Mouse (Mus musculus) forebrain, embryonic 12.5 days (tissue): ENCODE results near the gene Dlgap4. TPM values are rescaled to one million over a fixed set of nuclear protein-coding genes. Genes with fewer than 3 reads are reported as not detected.

ENCODE experiments used
- ATAC-seq: fragments of 200-750 bp; cut with Nextera tagmentation; 2 replicates; pipeline ENCODE4 v1.8.0; 2017; ENCODE audit warnings: moderate TSS enrichment; ENCODE audit not compliant: low FRiP score
- H3K27ac ChIP-seq: fragments of 300-500 bp; sonication (generic); 2 replicates; pipeline ENCODE4 v1.5.1; 2016; ENCODE audit warnings: mild to moderate bottlenecking
- H3K27me3 ChIP-seq: fragments of 300-500 bp; sonication (generic); 2 replicates; pipeline ENCODE4 v1.6.1; 2016; ENCODE audit warnings: mild to moderate bottlenecking
- H3K36me3 ChIP-seq: fragments of 300-500 bp; sonication (generic); replicated peaks from 2 replicates; pipeline ENCODE4 v1.6.1; 2016; ENCODE audit warnings: mild to moderate bottlenecking
- H3K4me1 ChIP-seq: fragments of 300-500 bp; sonication (generic); 2 replicates; pipeline ENCODE4 v1.6.1; 2016
- H3K4me2 ChIP-seq: fragments of 300-500 bp; sonication (generic); 2 replicates; pipeline ENCODE4 v1.6.1; 2016; ENCODE audit warnings: mild to moderate bottlenecking, moderate library complexity
- H3K4me3 ChIP-seq: fragments of 300-500 bp; sonication (generic); replicated peaks from 2 replicates; pipeline ENCODE4 v1.5.1; 2016; ENCODE audit warnings: mild to moderate bottlenecking
- H3K9ac ChIP-seq: fragments of 300-500 bp; sonication (generic); 2 replicates; pipeline ENCODE4 v1.6.1; 2016; ENCODE audit warnings: mild to moderate bottlenecking
- H3K9me3 ChIP-seq: fragments of 300-500 bp; sonication (generic); 2 replicates; pipeline ENCODE4 v1.6.1; 2016
- WGBS: fragments of 180-500 bp; shearing (Covaris S2); methylation state at CpG from one replicate; pipeline ENCODE4 v1.1.7; 2016; 5-methylcytosine and 5-hydroxymethylcytosine counted together
- polyA plus RNA-seq: library from polyadenylated mRNA; unstranded; fragments of >200 nt; fragmentation: Nextera tagmentation; extraction: Ambion mirVana; gene quantifications from 2 replicates; pipeline ENCODE4 v1.2.1, GENCODE M21; 2016

Dlgap4 gene
- polyA plus RNA-seq, 1 experiment from 2014 or later = 195 TPM

DNA sequence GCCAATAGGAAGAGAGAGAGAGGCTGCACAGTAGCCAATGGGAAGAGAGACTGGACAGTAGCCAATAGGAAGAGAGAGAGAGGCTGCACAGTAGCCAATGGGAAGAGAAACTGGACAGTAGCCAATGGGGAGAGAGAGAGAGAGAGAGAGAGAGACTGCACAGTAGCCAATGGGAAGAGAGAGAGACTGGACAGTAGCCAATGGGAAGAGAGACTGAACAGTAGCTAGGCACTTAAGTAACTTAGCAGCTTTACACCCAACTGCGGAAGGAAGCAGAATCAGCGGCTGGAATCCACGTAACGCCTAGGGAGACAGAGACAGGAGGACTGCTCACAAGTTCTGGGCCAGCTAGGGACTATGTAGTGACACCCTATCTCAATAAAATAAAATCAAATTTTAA, 191.1 kb downstream of the Dlgap4 start:
- no peaks in the 10 kb centered on the region for H3K4me1 ChIP-seq
- H3K4me3 ChIP-seq = no peak overlapping the region
- H3K36me3 ChIP-seq = no peaks in the 10 kb centered on the region
- H3K27ac ChIP-seq = no peak overlapping the region
- no peak for ATAC-seq
- H3K9me3 ChIP-seq = no peaks in the 10 kb centered on the region
- WGBS = 91% methylated on average over 4 of the region's 4 CpGs
- H3K27me3 ChIP-seq = no peaks in the 10 kb centered on the region
- no peak overlapping the region for H3K9ac ChIP-seq
- no peak overlapping the region for H3K4me2 ChIP-seq

DNA sequence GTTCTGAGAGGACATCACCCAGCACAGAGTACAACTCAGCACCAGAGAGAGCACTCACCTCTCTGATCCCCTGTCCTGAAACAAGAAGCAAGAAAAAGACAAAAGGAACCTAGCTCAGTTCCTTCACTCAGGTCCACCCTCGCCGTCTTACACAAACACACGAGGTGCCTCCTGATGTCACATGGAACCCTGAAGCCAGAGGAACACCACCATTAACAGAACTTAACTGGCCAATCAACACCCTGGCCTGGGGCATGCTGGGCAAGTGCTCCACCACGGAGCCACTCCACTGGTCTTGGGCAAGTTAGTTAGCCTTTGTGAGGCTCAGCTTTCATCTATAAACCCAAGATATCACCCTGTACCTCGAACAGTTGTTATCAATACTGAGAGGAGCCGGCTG, 193.4 kb downstream of the Dlgap4 start:
- no peaks in the 10 kb centered on the region for H3K36me3 ChIP-seq
- no peak overlapping the region for H3K4me2 ChIP-seq
- no peak overlapping the region for H3K9ac ChIP-seq
- H3K4me1 ChIP-seq = no peaks in the 10 kb centered on the region
- no peaks in the 10 kb centered on the region for H3K9me3 ChIP-seq
- ATAC-seq = no peak
- no peaks in the 10 kb centered on the region for H3K27me3 ChIP-seq
- no peak overlapping the region for H3K27ac ChIP-seq
- H3K4me3 ChIP-seq = no peak overlapping the region
- WGBS = 81% methylated on average over 6 of the region's 6 CpGs

DNA sequence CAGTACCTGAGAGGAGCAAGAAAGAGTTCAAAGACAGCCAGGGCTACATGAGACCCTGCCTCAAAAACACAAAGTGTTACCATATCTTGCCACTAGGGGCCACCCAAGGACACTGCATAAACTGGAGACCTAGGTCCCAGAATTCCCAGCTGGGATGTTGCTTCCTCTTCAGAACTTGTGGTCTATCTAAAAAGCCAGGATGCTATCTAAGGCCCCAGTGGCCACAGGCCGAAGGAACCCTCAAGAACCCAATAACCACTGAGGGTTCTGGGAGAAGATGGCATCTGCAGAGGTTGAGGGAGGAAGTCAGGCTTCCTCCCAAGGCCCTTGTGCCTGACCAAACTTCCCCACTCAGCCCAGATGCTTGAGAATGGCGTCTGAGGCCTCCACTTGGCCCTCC, 196.1 kb downstream of the Dlgap4 start:
- ATAC-seq = 0 out of 2 replicates have a peak, but pooled peaks have one; percentile 41
- Histone ChIP-seq H3K36me3 (no peaks in the 10 kb centered on the region), H3K9me3 (no peaks in the 10 kb centered on the region), H3K27ac (no peak overlapping the region), H3K4me3 (no peak overlapping the region), H3K4me2 (no peak overlapping the region), H3K27me3 (no peaks in the 10 kb centered on the region), H3K9ac (no peak overlapping the region), H3K4me1 (peaks cover 10% of the 10 kb centered on the region)
- 68% methylated on average over 2 of the region's 2 CpGs for WGBS

DNA sequence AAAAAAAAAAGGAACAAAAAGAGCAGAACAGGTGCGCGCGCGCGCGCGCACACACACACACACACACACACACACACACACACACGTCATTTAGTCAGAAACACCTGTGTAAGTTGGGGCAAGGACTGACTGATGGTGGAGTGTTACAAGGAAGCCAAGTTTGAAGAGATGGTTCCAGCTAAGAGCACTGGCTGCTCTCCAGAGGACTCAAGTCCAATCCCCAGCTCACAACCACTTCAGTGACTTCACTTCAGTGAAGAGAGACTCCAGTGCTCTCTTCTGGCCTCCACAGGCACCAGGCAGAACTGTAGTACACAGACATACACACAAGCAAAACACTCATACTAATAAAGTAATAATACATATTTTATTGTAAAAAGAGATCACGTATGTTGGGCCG, 197.2 kb downstream of the Dlgap4 start:
- Histone ChIP-seq H3K27me3 (no peaks in the 10 kb centered on the region), H3K36me3 (no peaks in the 10 kb centered on the region), H3K4me1 (peaks cover 15% of the 10 kb centered on the region), H3K9me3 (no peaks in the 10 kb centered on the region), H3K9ac (no peak overlapping the region), H3K4me3 (no peak overlapping the region), H3K4me2 (no peak overlapping the region), H3K27ac (no peak overlapping the region)
- no peak for ATAC-seq
- 98% methylated on average over 10 of the region's 10 CpGs for WGBS

DNA sequence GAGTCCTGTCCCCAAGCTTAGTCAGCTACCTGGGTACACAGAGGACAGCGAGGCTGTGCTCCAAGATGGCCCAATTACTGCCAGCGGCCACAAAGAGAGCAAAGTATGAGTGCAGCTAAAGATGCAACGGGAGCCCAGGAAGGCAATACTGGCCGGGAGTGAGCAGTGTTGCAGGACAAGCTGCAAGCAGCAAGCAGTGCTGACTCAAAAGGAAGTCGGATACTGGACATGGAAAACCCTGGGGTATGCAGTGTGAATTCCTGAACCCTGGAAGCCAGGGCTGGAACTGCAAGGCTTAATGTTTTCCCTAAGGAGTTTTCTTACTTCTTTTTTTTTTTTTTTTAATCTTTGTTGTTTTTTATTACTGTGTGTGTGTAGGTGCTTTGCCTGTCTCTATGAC, 198.1 kb downstream of the Dlgap4 start:
- H3K27ac ChIP-seq = no peak overlapping the region
- no peak overlapping the region for H3K4me2 ChIP-seq
- no peak overlapping the region for H3K4me3 ChIP-seq
- 77% methylated on average over 5 of the region's 5 CpGs for WGBS
- no peak for ATAC-seq
- no peak overlapping the region for H3K9ac ChIP-seq
- no peaks in the 10 kb centered on the region for H3K9me3 ChIP-seq
- no peaks in the 10 kb centered on the region for H3K27me3 ChIP-seq
- H3K36me3 ChIP-seq = no peaks in the 10 kb centered on the region
- H3K4me1 ChIP-seq = peaks cover 15% of the 10 kb centered on the region

Other genes with a start within 250 kb of the Dlgap4 start
- gene Epb41l1, start 192.8 kb upstream of the Dlgap4 start, polyA plus RNA-seq = 4.1 and 4.4 TPM in 2 replicates
- 44.1 and 44.7 TPM in 2 replicates for gene Aar2, start 66.1 kb upstream of the Dlgap4 start, polyA plus RNA-seq
- 61.4 and 95.4 TPM in 2 replicates for gene Myl9, start 161.7 kb downstream of the Dlgap4 start, polyA plus RNA-seq
- gene Tgif2, start 226.3 kb downstream of the Dlgap4 start, polyA plus RNA-seq = 88.3 and 89.3 TPM in 2 replicates
- 8.6 and 11.8 TPM in 2 replicates for gene 4930518I15Rik, start 244.2 kb downstream of the Dlgap4 start, polyA plus RNA-seq
- 170 and 173 TPM in 2 replicates for gene Rab5if, start 249.4 kb downstream of the Dlgap4 start, polyA plus RNA-seq